Mouse (Mus musculus) c-Kit-negative CD71-positive TER-119-positive erythroid progenitor cells, embryonic 14.5 days (primary cell): Measurements from ENCODE around the gene Nav1.
A peak's percentile ranks its signal among the peaks of the same experiment; 100 is the strongest.

ENCODE experiments used
- DNase-seq: peaks from one replicate; pipeline ENCODE4 v3.0.0-alpha.2; 2013; ENCODE audit warnings: low read depth, low spot score

Nav1 gene

DNA sequence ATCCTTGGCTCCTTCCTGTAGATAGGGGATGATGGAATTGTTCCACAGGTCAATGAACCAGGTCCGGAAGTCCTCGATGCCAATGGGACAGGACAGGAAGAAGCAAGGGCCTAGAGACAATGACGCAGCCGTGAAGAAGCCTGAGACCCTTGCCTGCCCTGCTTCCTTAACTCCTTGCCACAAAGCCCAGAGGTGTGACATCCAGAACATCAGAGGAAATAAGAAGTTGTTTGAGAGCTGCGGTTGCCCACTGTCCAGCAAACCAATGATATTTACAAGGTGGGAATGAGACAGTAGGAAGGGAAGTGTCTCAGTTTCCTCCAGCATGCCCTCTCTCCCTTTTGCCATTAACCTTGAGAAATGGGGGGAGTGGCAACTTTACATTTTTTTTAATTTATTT, 158.2 kb downstream of the Nav1 start:
- DNase-seq = no peak

GRCm38 (mm10) chr1:135443506-135443905, 163.6 kb downstream of the Nav1 start:
- DNase-seq = no peak

GRCm38 (mm10) chr1:135441861-135442260, 165.2 kb downstream of the Nav1 start:
- no peak for DNase-seq

DNA sequence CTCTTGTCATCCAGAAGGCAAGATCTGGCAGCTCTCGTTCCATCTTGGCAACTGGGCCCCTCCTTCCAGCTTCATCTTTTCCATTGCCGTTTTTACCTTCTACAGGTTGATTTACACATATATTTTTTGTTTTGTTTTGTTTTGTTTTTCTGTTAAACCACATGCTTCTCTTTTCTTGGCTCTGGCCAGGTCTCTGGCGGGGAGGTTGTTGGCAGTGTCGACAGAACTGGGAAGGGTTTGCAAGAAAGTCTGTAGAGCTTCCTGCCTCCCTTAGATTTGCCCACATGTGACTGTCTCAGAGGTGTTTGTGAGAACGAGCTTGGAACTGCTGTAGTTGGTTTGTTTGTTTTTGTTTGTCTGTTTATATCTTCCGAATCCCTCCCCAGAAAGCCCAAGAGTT, 166.1 kb downstream of the Nav1 start:
- DNase-seq = no peak

DNA sequence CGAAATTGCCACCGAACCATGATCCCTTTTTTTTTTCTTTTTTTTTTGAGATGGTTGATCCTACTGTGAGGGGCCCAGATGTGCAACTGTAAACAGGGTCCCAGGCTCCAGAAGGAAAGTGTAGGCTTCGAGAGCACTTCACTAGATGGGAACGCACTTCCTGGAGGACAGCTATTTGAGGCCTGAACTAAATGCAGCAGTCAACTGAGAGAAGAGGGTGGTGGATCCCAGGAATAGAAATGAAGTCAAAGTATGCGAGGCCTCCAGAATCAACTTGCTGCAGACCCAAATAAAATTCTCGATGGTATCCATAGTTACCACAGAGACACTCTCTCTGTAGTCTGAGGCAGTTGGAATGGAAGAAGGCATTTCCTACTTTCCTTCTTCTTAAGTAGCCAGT, 168.3 kb downstream of the Nav1 start:
- DNase-seq = no peak

- DNase-seq = no peak
These were observed 171.3 kb downstream of the Nav1 start for GRCm38 (mm10) chr1:135435823-135436222.

- no peak for DNase-seq
These were observed 176.5 kb downstream of the Nav1 start for GRCm38 (mm10) chr1:135430669-135431017.

DNA sequence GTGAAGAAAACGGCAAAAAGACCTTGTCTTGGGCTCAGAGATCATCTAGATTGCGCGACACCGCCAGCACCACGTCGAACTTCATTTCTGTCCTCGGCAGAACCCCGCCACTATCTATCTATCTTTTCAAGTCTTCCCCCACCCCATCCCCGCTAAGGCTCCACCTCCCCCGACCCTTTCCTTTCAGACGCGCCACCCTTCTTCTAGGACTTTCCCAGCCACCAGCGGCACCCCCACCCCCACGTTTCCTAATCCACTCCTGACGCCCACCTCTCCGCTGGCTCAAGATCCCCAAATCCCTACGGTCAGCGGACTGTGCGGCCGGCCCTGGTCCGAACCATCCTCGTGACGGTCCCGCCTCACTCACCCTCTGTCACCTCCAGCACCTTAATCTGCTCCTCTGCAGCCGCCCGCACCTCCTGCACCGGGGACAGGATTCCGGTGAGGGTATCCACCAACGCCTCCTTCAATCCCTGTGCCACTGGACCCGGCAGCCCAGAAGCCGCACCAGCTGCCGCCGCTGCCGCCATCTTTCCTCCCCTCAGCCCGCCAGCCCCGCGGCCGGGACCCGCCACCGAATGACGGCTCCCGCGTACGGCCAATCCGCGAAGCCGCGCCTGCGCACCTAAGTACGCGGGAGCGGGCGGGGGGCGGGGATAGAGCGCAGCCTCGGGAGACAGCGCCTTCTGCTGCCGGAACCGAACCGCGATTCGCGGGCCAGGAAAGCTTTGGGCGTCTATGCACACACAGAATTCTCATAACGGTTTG, 177.0 kb downstream of the Nav1 start, which contains the start of gene Ipo9:
Ipo9 (minus strand) TSS at position 599 of the 768 bp plus-strand sequence.
- peak; percentile 69 for DNase-seq

GRCm38 (mm10) chr1:135427390-135427789, 179.7 kb downstream of the Nav1 start:
- no peak for DNase-seq

- DNase-seq = no peak
These were observed 180.4 kb downstream of the Nav1 start for GRCm38 (mm10) chr1:135426645-135427044.

DNA sequence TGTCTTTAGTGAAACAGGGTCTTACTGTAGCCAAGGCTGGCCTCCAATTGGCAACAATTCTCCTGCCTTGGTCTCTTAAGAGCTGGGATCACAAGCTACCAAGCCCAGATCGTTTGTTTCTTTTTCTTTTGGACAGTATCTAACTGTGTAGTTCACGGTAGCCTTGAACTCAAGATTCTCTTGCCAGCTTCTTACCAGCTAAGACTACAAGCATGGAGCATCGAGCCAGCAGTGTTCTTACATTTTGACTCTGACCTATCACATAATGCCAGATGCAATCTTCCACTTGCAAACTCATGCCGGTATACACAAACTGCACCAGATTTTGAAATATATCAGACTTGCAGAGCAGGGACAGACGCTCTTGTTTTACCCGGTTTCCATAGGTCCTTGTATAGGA, 184.3 kb downstream of the Nav1 start:
- DNase-seq = no peak

DNA sequence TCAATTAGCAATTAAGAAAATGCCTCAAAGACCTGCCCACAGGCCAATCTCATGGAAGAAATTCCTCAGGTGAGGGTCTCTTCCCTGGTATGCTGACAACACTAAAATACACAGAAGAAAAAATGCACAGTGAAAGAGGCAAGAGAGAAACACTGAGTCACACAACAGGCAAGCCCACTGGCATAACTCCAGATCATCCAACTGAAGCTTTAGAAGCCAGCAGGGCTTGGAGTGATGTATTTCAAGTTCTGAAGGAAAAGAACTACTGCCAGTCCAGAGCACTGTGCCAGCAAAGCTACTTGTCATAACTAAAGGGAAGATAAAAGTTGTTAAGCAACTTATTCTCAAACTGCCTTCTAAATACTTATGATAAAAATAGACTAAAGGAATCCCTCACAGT, 193.1 kb downstream of the Nav1 start:
- no peak for DNase-seq

DNA sequence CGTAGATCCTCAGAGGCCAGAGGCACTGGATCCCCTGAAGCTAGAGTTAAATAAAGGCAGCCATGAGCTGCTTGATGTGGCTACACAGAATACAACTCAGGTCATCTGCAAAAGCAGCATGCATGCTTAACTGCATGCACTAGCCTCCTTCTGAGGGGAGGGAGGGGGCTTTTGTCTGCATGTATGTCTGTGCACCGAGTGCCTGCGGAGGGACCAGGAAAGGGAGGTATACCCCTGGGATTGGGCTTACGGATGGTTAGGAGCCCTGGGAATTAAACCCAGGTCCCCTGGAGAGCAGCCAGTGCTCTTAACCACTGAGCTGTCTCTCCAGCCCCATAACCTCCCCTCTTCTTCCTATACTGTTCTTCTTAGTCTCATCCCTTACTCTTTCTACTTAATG, 195.0 kb downstream of the Nav1 start:
- no peak for DNase-seq

DNA sequence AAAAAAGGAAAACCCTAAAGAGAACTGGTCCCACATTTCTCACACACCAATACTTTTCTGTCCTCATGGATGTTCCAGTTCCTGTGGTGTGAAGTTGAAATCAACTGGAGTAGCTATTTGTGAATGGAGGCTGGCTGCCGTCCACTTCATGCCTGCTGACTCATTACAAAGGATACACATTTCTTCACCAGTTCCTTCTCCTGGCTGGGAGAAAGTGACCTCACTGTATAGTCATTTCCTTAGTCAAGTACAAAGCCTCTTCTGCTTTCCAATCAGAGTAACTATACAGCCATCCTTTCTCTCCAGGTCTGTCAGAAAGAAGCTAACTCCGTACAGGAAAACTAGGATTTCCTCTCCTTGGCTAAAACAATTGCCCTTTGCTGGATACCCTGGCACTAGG, 196.1 kb downstream of the Nav1 start:
- DNase-seq = no peak

DNA sequence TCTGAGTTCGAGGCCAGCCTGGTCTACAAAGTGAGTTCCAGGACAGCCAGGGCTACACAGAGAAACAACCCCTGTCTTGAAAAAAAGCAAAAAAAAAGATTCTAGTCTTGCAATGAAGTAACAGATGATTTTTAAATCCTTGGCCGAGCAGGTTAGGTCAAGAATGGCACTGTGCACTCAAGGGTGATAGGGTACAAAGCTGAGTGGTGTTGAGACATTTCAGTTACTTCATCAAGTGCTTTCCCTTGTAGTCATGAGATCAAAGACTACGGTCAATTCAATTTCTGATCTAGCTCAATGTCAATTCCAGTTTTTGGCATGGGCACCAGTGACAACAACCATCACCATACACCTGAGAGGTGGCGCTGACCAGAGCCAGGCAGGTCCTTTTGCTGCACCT, 198.1 kb downstream of the Nav1 start:
- no peak for DNase-seq

DNA sequence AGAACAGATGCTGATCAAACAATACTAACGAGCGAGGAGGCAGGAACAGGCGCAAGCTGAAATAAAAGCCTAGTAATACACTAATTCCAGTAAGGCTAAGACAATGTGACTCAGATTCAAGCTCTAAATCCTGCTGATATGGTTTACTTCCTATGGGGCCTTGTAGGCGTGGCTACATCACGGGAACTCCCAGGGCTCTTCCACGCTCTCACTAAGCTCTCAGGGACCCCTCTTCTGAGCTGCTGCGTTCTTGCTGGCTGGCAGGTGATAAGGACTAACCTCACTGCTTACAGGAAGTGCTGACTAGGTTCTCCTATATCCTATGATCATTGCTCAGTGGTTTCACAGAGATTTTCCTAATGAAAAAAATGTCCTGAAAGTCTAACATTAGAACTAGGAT, 201.7 kb downstream of the Nav1 start:
- no peak for DNase-seq

GRCm38 (mm10) chr1:135401452-135402110, 205.5 kb downstream of the Nav1 start:
- DNase-seq = no peak

GRCm38 (mm10) chr1:135399466-135399865, 207.6 kb downstream of the Nav1 start:
- no peak for DNase-seq

DNA sequence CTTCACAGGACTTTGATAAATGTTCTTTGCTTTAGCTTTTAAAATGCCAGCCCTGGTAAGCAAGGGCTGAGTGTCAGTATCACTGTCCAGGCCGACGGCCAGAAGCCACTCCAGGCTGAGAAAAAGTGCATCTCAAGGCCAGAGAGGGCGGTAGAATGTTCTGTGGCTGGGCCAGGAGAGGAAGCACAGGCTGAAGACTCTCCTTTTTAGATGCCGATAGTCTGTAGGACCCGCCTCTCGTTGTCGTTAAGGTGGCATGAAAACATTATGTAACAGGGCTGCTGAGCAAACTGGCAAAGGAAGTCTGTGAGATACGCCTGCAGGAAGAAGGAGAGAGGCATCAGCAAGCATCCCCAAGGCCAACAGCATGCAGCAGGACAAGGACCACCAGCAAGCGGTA, 221.9 kb downstream of the Nav1 start:
- no peak for DNase-seq
